Mouse (Mus musculus) frontal cortex, postnatal 36 days (tissue): ENCODE results near the gene Man2b2.

Experiments used
- DNase-seq, 2 experiments: peaks; one replicate each; pipeline ENCODE4 v3.0.0; 2022; ENCODE audit warnings: low spot score in 2 of 2

Gene Man2b2

GRCm38 (mm10) chr5:36769603-36770002 lies 60.9 kb downstream of the Man2b2 start:
- DNase-seq = no peak

- DNase-seq = no peak
Measured at GRCm38 (mm10) chr5:36766958-36767703, 63.3 kb downstream of the Man2b2 start.

GRCm38 (mm10) chr5:36759848-36760247 lies 70.6 kb downstream of the Man2b2 start:
- DNase-seq = no peak

- DNase-seq = no peak
Measured at GRCm38 (mm10) chr5:36757033-36757432, 73.4 kb downstream of the Man2b2 start.
